Mouse (Mus musculus) left cerebral cortex, postnatal 4 days (tissue): ENCODE measurements at regions not wholly inside any gene's neighbourhood (a gene's known extent, or its start where the extent isn't known, plus 50 kb on each side); places are given as distances from the start of the nearest gene placed in this dataset.

Experiments used
- DNase-seq: peaks from one replicate; pipeline ENCODE4 v3.0.0-alpha.2; 2022
- intact Hi-C: fragments of 180-260 bp; cut with DNase I; formaldehyde crosslinking; loops from one replicate; pipeline ENCODE4 v1.15.1; 2025

GRCm38 (mm10) chr7:76127641-76128111 lies 102.0 kb upstream of the Agbl1 start:
- DNase-seq: no peak
- intact Hi-C loops: no loop called here

GRCm38 (mm10) chr7:76142455-76142854 lies 87.2 kb upstream of the Agbl1 start:
- intact Hi-C loops: no loop called here
- DNase-seq: no peak

- no peak for DNase-seq
- intact Hi-C loops: no loop called here
Measured at GRCm38 (mm10) chr7:76146385-76146784, 83.3 kb upstream of the Agbl1 start.

- intact Hi-C loops: no loop called here
- DNase-seq: no peak
Measured at GRCm38 (mm10) chr7:76156869-76157268, 72.8 kb upstream of the Agbl1 start.

GRCm38 (mm10) chr7:76164191-76164590 lies 65.5 kb upstream of the Agbl1 start:
- intact Hi-C loops: no loop called here

GRCm38 (mm10) chr7:76164735-76165630 lies 64.7 kb upstream of the Agbl1 start:
- intact Hi-C loops: no loop called here

More at GRCm38 (mm10) chr7:76164191-76164590, 65.5 kb upstream of the Agbl1 start:
- DNase-seq: no peak

GRCm38 (mm10) chr7:76170481-76170880 lies 59.2 kb upstream of the Agbl1 start:
- no peak for DNase-seq
- intact Hi-C loops: no loop called here

More at GRCm38 (mm10) chr7:76164735-76165630, 64.7 kb upstream of the Agbl1 start:
- DNase-seq: no peak

- intact Hi-C loops: no loop called here
- DNase-seq: no peak
Measured at GRCm38 (mm10) chr7:76176235-76176634, 53.5 kb upstream of the Agbl1 start.

- DNase-seq: no peak
- intact Hi-C loops: no loop called here
Measured at GRCm38 (mm10) chr7:76177420-76177819, 52.3 kb upstream of the Agbl1 start.
